Mouse (Mus musculus) C2C12 (cell line): ENCODE measurements around the gene Trafd1. TPM values are rescaled to one million over a fixed set of nuclear protein-coding genes. Genes with fewer than 3 reads are reported as not detected.

Source experiments
- H3K27me3 ChIP-seq: one replicate; pipeline ENCODE4 v1.6.1; 2011; ENCODE audit not compliant: control insufficient read depth, insufficient read depth, insufficient read length
- H3K36me3 ChIP-seq: one replicate; pipeline ENCODE4 v1.6.1; 2011; ENCODE audit not compliant: control insufficient read depth, insufficient read depth
- H3K4me3 ChIP-seq: one replicate; pipeline ENCODE4 v1.5.1; 2011; ENCODE audit warnings: mild to moderate bottlenecking, control low read depth; ENCODE audit not compliant: poor library complexity, insufficient read depth, severe bottlenecking
- H3K79me2 ChIP-seq: one replicate; pipeline ENCODE4 v1.6.1; 2011; ENCODE audit not compliant: control insufficient read depth, insufficient read depth
- H3K79me3 ChIP-seq: one replicate; pipeline ENCODE4 v1.6.1; 2011; ENCODE audit warnings: low read depth, control low read depth
- H3ac ChIP-seq: one replicate; pipeline ENCODE3; 2011; ENCODE audit warnings: low read depth; ENCODE audit not compliant: control insufficient read depth, insufficient read length
- CEBPB ChIP-seq: IDR thresholded peaks from one replicate; pipeline ENCODE4 v1.6.1; 2011; ENCODE audit warnings: low read depth, mild to moderate bottlenecking, control low read depth, moderate library complexity
- CTCF ChIP-seq: IDR thresholded peaks from one replicate; pipeline ENCODE4 v1.5.1; 2011; ENCODE audit not compliant: control insufficient read depth, insufficient read depth, insufficient read length
- FOSL1 ChIP-seq: IDR thresholded peaks from one replicate; pipeline ENCODE4 v1.8.0; 2011; ENCODE audit warnings: mild to moderate bottlenecking, low read length; ENCODE audit not compliant: poor library complexity, insufficient read depth, severe bottlenecking
- MAX ChIP-seq: IDR thresholded peaks from one replicate; pipeline ENCODE4 v1.6.1; 2011; ENCODE audit warnings: mild to moderate bottlenecking, control low read depth
- MYOD1 ChIP-seq: IDR thresholded peaks from one replicate; pipeline ENCODE4 v1.6.1; 2011; ENCODE audit warnings: low read depth; ENCODE audit not compliant: control insufficient read depth, insufficient read length
- MYOG ChIP-seq: IDR thresholded peaks from one replicate; pipeline ENCODE4 v1.6.1; 2011; ENCODE audit not compliant: control insufficient read depth, insufficient read length; ENCODE audit errors: extremely low read depth
- USF1 ChIP-seq: IDR thresholded peaks from one replicate; pipeline ENCODE4 v1.6.1; 2011; ENCODE audit warnings: low read depth, mild to moderate bottlenecking, control low read depth, moderate library complexity
- long read RNA-seq, 2 experiments: library from polyadenylated mRNA; unstranded; transcript quantifications; one replicate each; pipeline ENCODE4 v2.0.0; 2019 to 2020
- polyA plus RNA-seq: library from polyadenylated mRNA; unstranded; fragments of >200 nt; fragmentation: generic; extraction: Trizol; gene quantifications from one replicate; pipeline ENCODE4 v1.2.1, GENCODE M21; 2012; ENCODE audit warnings: missing spikeins

Trafd1 gene
- polyA plus RNA-seq, result 19.2 TPM
- long read RNA-seq, experiment 1, transcript Trafd1-201 (12 exons, 2,503 nt), result major isoform, 5 of 31 reads
- long read RNA-seq, experiment 1, partial matches to known transcripts, result 2 of 31 reads
- long read RNA-seq, experiment 1, other reads (novel, unspliced or antisense), result 19 of 31 reads
- long read RNA-seq, experiment 2, transcript Trafd1-202 (12 exons, 2,425 nt), result minor isoform, 33 of 168 reads
- long read RNA-seq, experiment 2, transcript Trafd1-201 (12 exons, 2,503 nt), result major isoform, 75 of 168 reads
- long read RNA-seq, experiment 2, partial matches to known transcripts, result 4 of 168 reads
- long read RNA-seq, experiment 2, other reads (novel, unspliced or antisense), result 56 of 168 reads

DNA sequence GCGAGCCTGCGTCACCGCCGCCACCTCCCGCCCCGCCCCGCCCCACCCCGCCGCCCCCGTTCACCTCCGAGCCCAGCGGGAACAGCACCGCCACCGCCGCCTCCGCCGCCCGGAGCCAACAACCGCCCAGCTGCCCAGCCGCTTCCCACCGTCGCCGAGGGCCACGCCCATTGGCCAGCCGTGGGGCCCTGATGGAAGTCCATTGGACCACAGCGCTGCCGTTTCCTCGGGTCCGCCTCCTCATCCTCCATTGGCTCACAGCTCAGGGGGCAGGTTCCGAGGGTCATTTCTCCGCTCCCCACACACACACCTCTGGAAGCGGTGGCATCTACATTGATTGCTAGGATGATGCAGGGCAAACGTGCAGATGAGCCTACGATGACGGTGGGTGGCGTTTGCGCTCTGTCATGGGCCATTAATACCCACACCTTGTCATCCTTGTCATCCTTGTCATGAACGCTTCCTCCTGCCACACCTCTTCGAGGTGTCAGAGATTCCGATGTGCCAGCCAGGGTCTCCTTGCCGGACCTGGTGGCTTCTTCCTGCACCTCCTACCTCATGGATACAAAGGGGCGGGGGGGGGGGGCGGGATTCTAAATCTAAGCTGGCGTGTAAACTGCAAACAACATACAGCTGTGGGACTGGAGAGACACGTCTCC is at the start of gene Trafd1:
Gene Trafd1, minus strand, starts transcription at position 172 of the 659 bp plus-strand sequence.
- Histone ChIP-seq H3K79me2 (no peaks in the 10 kb centered on the region), H3K36me3 (peaks cover 6% of the 10 kb centered on the region), H3ac (peak within 1 kb of the TSS; percentile 68), H3K79me3 (peaks cover 2% of the 10 kb centered on the region), H3K4me3 (peak within 1 kb of the TSS; percentile 55), H3K27me3 (no peaks in the 10 kb centered on the region)
- TF ChIP-seq FOSL1 (no peak), CEBPB (no peak), MAX (no peak), CTCF (no peak), USF1 (no peak)

DNA sequence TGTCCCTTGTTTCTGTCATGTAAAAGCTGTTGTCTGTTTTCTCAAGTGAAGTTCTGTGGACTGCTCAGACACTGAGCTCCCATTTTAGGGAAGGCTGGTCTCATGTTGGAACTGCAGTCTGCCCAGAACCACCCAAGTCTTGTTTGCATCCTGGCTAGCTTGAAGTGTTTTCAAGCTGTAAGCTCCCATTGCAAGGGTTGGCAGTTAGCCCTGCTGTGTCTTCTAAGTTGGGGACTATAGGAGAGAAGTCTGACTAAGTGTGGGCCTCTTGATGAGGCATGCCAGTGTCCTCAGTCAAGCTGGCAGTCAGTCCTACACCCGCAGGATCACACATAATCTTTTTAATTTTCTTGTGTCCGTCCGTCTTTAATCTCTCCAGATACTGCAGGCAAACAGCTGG is 43.5 kb upstream of the Trafd1 start:
- H3ac ChIP-seq, result no peak overlapping the region
- TF ChIP-seq FOSL1, result no peak
- TF ChIP-seq MYOG, result no peak
- TF ChIP-seq USF1, result no peak
- no peak for TF ChIP-seq MAX
- no peaks in the 10 kb centered on the region for H3K79me2 ChIP-seq
- H3K4me3 ChIP-seq, result no peak overlapping the region
- H3K36me3 ChIP-seq, result peaks cover 99% of the 10 kb centered on the region
- H3K79me3 ChIP-seq, result no peaks in the 10 kb centered on the region
- no peaks in the 10 kb centered on the region for H3K27me3 ChIP-seq

DNA sequence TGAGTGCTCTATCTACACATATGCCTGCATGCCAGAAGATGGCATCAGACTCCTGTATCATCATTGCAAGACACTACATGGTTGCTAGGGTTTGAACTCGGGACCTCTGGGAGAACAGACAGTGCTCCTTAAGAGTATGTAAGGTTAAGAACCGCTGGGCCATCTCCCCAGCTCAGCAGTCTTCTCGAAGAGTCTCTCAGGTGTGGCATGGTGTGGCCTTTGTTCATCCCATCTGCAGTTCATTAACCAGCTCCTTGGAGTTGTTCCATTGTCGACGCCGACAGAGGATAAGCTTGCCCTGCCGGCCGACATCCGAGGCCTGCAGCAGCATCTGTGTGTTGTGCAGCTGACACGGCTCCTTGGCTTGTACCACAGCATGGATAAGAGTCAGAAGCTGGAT is 37.9 kb upstream of the Trafd1 start:
- no peak overlapping the region for H3ac ChIP-seq
- H3K4me3 ChIP-seq, result no peak overlapping the region
- H3K79me2 ChIP-seq, result no peaks in the 10 kb centered on the region
- TF ChIP-seq CTCF (no peak), MYOG (no peak), MAX (no peak), FOSL1 (no peak)
- peaks cover 98% of the 10 kb centered on the region for H3K36me3 ChIP-seq
- H3K79me3 ChIP-seq, result peaks cover 3% of the 10 kb centered on the region
- H3K27me3 ChIP-seq, result no peaks in the 10 kb centered on the region

DNA sequence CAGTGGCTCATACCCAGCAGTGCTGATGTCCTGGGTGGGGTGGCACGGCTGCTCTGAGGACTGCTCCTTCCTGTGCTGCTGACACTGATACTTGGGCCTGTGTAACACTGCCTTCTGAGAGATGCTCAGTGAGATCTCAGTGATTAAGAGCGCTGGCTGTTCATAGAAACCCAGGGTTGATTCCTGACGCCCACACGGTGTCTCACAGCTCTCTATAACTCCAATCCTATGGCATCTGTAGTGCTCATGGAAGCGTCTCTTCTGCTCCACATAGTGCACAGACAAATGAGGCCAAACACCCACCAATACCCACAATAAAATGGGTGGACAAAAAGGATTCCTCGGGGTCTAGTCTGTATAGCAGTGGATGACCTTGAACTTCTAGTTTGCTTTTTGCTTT is 37.4 kb upstream of the Trafd1 start:
- no peak for TF ChIP-seq MYOG
- no peak for TF ChIP-seq CEBPB
- no peak for TF ChIP-seq MAX
- TF ChIP-seq FOSL1, result no peak
- TF ChIP-seq MYOD1, result no peak
- TF ChIP-seq CTCF, result no peak
- no peak for TF ChIP-seq USF1
- Histone ChIP-seq H3K79me2 (no peaks in the 10 kb centered on the region), H3K36me3 (peaks cover 98% of the 10 kb centered on the region), H3ac (no peak overlapping the region), H3K4me3 (no peak overlapping the region), H3K27me3 (no peaks in the 10 kb centered on the region), H3K79me3 (peaks cover 3% of the 10 kb centered on the region)

DNA sequence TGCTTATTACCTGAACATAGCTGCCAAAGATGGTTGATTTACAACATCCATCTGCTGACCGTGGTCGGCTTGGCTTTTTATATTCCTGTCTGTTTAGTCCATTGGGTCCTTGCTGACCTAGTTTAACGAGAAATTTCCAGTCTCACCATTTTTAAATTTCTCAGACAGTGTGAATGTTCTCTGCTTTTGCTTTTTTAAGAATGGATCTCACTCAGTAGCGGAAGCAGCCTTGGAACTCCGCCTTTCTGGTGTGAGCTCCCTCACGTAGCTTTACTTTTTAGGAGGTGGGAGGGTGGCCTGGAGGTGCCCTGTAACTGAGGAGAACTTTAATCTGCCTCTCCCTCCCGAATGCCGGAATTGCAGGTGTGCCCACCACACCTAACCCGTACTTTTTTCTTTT is 35.3 kb upstream of the Trafd1 start:
- H3K4me3 ChIP-seq, result no peak overlapping the region
- peaks cover 7% of the 10 kb centered on the region for H3K79me2 ChIP-seq
- TF ChIP-seq USF1, result no peak
- H3K27me3 ChIP-seq, result no peaks in the 10 kb centered on the region
- peaks cover 7% of the 10 kb centered on the region for H3K79me3 ChIP-seq
- peaks cover 97% of the 10 kb centered on the region for H3K36me3 ChIP-seq
- no peak overlapping the region for H3ac ChIP-seq

DNA sequence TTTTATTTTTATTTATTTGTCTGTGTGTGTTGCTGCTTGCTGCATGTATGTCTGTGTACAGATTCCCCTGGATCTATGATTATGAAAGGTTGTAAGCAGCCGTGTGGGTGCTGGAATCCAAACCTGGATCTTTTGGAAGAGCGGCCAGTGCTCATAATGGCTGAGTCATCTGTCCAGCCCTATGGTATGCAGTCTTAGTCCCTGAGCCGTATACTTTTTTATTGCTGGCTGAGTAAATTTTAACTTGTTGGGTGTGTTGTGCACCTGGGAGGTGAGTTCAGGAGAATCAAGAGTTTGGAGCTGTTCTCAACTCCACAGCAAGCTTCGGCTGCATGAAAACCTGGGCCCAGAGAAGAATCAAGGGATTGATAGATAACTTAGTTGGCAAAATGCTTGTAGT is 25.5 kb upstream of the Trafd1 start:
- Histone ChIP-seq H3K79me2 (peaks cover 83% of the 10 kb centered on the region), H3K27me3 (no peaks in the 10 kb centered on the region), H3K79me3 (peaks cover 73% of the 10 kb centered on the region), H3K4me3 (no peak overlapping the region), H3ac (no peak overlapping the region), H3K36me3 (peaks cover 82% of the 10 kb centered on the region)
- TF ChIP-seq CTCF (no peak), MYOG (no peak), MAX (no peak), CEBPB (no peak), MYOD1 (no peak), FOSL1 (no peak), USF1 (no peak)
